Mouse (Mus musculus) liver, embryonic 14.5 days (tissue): ENCODE data around the gene Tesk1.

Experiments
- CTCF ChIP-seq: IDR thresholded peaks from 2 replicates; pipeline ENCODE4 v1.5.1; 2016; ENCODE audit warnings: antibody characterized with exemption, low read depth, control low read depth
- EP300 ChIP-seq: IDR thresholded peaks from 2 replicates; pipeline ENCODE4 v1.6.1; 2016; ENCODE audit warnings: antibody characterized with exemption, low read depth

DNA sequence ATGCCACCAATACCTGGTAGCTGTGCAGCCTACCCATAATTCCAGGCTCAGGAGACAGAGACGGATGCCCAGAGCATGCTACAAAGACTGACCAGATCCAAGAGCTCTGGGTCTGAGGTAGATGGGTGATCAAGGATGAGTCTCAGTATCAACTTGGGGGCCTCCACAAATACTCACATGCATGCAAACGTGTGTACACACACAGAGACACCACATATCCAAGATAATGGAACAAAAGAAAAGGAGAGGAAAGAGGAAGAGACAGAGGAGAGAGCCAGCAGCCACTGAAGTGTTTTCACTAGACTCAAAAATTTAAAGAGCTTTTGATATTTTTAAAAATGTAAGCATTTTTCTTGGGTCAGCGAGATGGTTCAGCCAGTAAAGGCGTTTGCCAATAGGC lies 23.3 kb upstream of the Tesk1 start:
- no peak for TF ChIP-seq CTCF
- no peak for TF ChIP-seq EP300
